Mouse (Mus musculus): Measurements from ENCODE around the gene Hmgxb4. TPM values are rescaled to one million over a fixed set of nuclear protein-coding genes. Genes with fewer than 3 reads are reported as not detected.
A peak's percentile ranks its signal among the peaks of the same experiment; 100 is the strongest.

Hmgxb4 gene
- total and polyA plus RNA-seq, 3 experiments = 21.8 to 32.6 TPM; not detected in 1

- TF ChIP-seq HCFC1 (IDR thresholded peaks at IDR 0.05; ENCODE audit: low read depth, low read length) (no peak), ZMIZ1 (IDR thresholded peaks at IDR 0.05; ENCODE audit: low read depth, low read length) (no peak), SIN3A (IDR thresholded peaks at IDR 0.05; ENCODE audit: low read length) (peak; percentile 32; the same call in 1 of the 2 replicates), MXI1 (IDR thresholded peaks at IDR 0.05; ENCODE audit: low read depth, low read length) (peak; percentile 60), E2F4 (IDR thresholded peaks at IDR 0.05; ENCODE audit: borderline replicate concordance, low read depth, low read length) (no peak), MAX (IDR thresholded peaks at IDR 0.05; ENCODE audit: low read length) (0 out of 2 replicates have a peak, but pooled peaks have one; percentile 30), UBTF (IDR thresholded peaks at IDR 0.05; ENCODE audit: borderline replicate concordance, insufficient read depth, low read depth, low read length) (0 out of 2 replicates have a peak, but pooled peaks have one; percentile 52)
- Histone ChIP-seq H3K9me3 (replicated peaks; ENCODE audit: insufficient read depth, low read length) (no peaks in the 10 kb centered on the region), H3K4me1 (ENCODE audit: control insufficient read depth in 1 of 2, insufficient read depth in 2 of 2, low read length in 2 of 2) (peaks cover 3 to 9% of the 10 kb centered on the region in 2 experiments; a peak in 3 of 4 replicates), H3K27ac (ENCODE audit: control insufficient read depth, low read depth, low read length) (peak overlapping the region; percentile 26), H3K36me3 (ENCODE audit: control insufficient read depth in 1 of 2, insufficient read depth in 2 of 2, low read length in 2 of 2) (peaks cover 2 to 16% of the 10 kb centered on the region in 2 experiments; a peak in 3 of 4 replicates), H3K79me2 (ENCODE audit: control insufficient read depth, insufficient read depth, low read length, poor library complexity) (peaks cover 3% of the 10 kb centered on the region; the same call in 1 of the 2 replicates), H3K27me3 (ENCODE audit: control insufficient read depth in 1 of 2, insufficient read depth in 2 of 2, low read length in 2 of 2) (no peaks in the 10 kb centered on the region), H3K4me3 (ENCODE audit: control insufficient read depth in 1 of 2, insufficient read depth in 1 of 2, low read depth in 2 of 2, low read length in 2 of 2) (peak overlapping the region; percentile 64 to 74), H3K9ac (ENCODE audit: control insufficient read depth, low read depth, low read length, poor library complexity, severe bottlenecking) (peak overlapping the region; percentile 63)
- DNase-seq (ENCODE audit: low read depth, low spot score) = no peak
Observed at GRCm38 (mm10) chr8:75034285-75034684, 41.1 kb downstream of the Hmgxb4 start.

DNA sequence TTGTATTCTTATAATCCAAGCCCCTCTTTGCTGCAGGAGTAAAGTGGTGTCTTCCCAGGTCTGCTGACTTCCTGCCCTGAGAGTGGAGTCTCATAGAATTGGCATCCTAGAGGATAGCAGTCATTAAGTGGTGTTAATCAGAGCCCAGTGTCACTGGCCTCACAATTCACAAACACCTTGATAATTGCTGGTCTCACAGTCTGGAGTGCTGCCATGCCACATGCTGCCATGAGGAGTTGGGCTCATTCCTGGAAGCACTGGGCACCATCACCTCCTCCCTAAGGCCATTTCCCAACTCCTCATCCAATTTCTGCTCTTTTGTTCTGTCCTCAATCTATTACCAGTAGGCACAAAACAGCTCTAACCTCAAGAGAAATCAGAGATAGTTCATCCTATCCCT lies 42.5 kb downstream of the Hmgxb4 start:
- H3K79me2 ChIP-seq (ENCODE audit: control insufficient read depth, insufficient read depth, low read length, poor library complexity) = peaks cover 3% of the 10 kb centered on the region; the same call in 1 of the 2 replicates
- H3K36me3 ChIP-seq (ENCODE audit: control insufficient read depth in 1 of 2, insufficient read depth in 2 of 2, low read length in 2 of 2) = peaks cover 2 to 16% of the 10 kb centered on the region in 2 experiments; a peak in 3 of 4 replicates
- TF ChIP-seq NRF1 (IDR thresholded peaks at IDR 0.05; ENCODE audit: insufficient read depth, low read depth, low read length, poor library complexity, severe bottlenecking) (no peak), TBP (IDR thresholded peaks at IDR 0.05; ENCODE audit: low read depth, low read length) (no peak), CHD2 (IDR thresholded peaks at IDR 0.05; ENCODE audit: low read length) (no peak), ZNF384 (IDR thresholded peaks at IDR 0.05; ENCODE audit: low read depth, low read length) (no peak), SMC3 (IDR thresholded peaks at IDR 0.05; ENCODE audit: low read depth, low read length) (no peak), ETS1 (IDR thresholded peaks at IDR 0.05; ENCODE audit: low read depth, low read length) (no peak), RCOR1 (IDR thresholded peaks at IDR 0.05; ENCODE audit: low read depth, low read length) (no peak), UBTF (IDR thresholded peaks at IDR 0.05; ENCODE audit: borderline replicate concordance, insufficient read depth, low read depth, low read length) (no peak), NELFE (IDR thresholded peaks at IDR 0.05; ENCODE audit: low read depth, low read length) (no peak), JUND (IDR thresholded peaks at IDR 0.05; ENCODE audit: low read depth, low read length) (no peak), ZC3H11A (IDR thresholded peaks at IDR 0.05; ENCODE audit: low read depth, low read length) (no peak)
- no peak overlapping the region for H3K9ac ChIP-seq (ENCODE audit: control insufficient read depth, low read depth, low read length, poor library complexity, severe bottlenecking)
- DNase-seq (ENCODE audit: low read depth, low spot score) = no peak
- H3K4me1 ChIP-seq (ENCODE audit: control insufficient read depth in 1 of 2, insufficient read depth in 2 of 2, low read length in 2 of 2) = peaks cover 3 to 9% of the 10 kb centered on the region in 2 experiments; a peak in 3 of 4 replicates
- H3K9me3 ChIP-seq (replicated peaks; ENCODE audit: insufficient read depth, low read length) = no peaks in the 10 kb centered on the region
- no peak overlapping the region for H3K4me3 ChIP-seq (ENCODE audit: control insufficient read depth in 1 of 2, insufficient read depth in 1 of 2, low read depth in 2 of 2, low read length in 2 of 2)
- H3K27ac ChIP-seq (ENCODE audit: control insufficient read depth, low read depth, low read length) = no peak overlapping the region
- no peaks in the 10 kb centered on the region for H3K27me3 ChIP-seq (ENCODE audit: control insufficient read depth in 1 of 2, insufficient read depth in 2 of 2, low read length in 2 of 2)
